Mouse (Mus musculus) liver, embryonic 15.5 days (tissue): ENCODE measurements around the gene Tut4. TPM values are rescaled to one million over a fixed set of nuclear protein-coding genes. Genes with fewer than 3 reads are reported as not detected.
A peak's percentile ranks its signal among the peaks of the same experiment; 100 is the strongest.

Experiments used
- ATAC-seq: fragments of 200-750 bp; cut with Nextera tagmentation; 2 replicates; pipeline ENCODE4 v1.8.0; 2017; ENCODE audit warnings: moderate number of reproducible peaks, mild to moderate bottlenecking, moderate library complexity; ENCODE audit not compliant: insufficient read depth
- H3K27ac ChIP-seq: fragments of 300-500 bp; sonication (generic); replicated peaks from 2 replicates; pipeline ENCODE4 v1.5.1; 2015; ENCODE audit warnings: mild to moderate bottlenecking, inconsistent platforms
- H3K27me3 ChIP-seq: fragments of 300-500 bp; sonication (generic); 2 replicates; pipeline ENCODE4 v1.6.1; 2015; ENCODE audit warnings: mild to moderate bottlenecking, inconsistent platforms
- H3K36me3 ChIP-seq: fragments of 300-500 bp; sonication (generic); replicated peaks from 2 replicates; pipeline ENCODE4 v1.6.1; 2015; ENCODE audit warnings: moderate library complexity, mild to moderate bottlenecking, inconsistent platforms
- H3K4me1 ChIP-seq: fragments of 300-500 bp; sonication (generic); replicated peaks from 2 replicates; pipeline ENCODE4 v1.6.1; 2015; ENCODE audit warnings: inconsistent platforms
- H3K4me2 ChIP-seq: fragments of 300-500 bp; sonication (generic); 2 replicates; pipeline ENCODE4 v1.6.1; 2015; ENCODE audit warnings: moderate library complexity, mild to moderate bottlenecking, inconsistent platforms
- H3K4me3 ChIP-seq: fragments of 300-500 bp; sonication (generic); replicated peaks from 2 replicates; pipeline ENCODE4 v1.5.1; 2015; ENCODE audit warnings: mild to moderate bottlenecking, inconsistent platforms
- H3K9ac ChIP-seq: fragments of 300-500 bp; sonication (generic); 2 replicates; pipeline ENCODE4 v1.6.1; 2015; ENCODE audit warnings: moderate library complexity, mild to moderate bottlenecking, inconsistent platforms
- H3K9me3 ChIP-seq: fragments of 300-500 bp; sonication (generic); replicated peaks from 2 replicates; pipeline ENCODE4 v1.6.1; 2016; ENCODE audit warnings: inconsistent platforms
- WGBS: fragments of 180-500 bp; shearing (Covaris S2); methylation state at CpG from one replicate; pipeline ENCODE4 v1.1.7; 2015; ENCODE audit warnings: mixed read lengths; ENCODE audit not compliant: insufficient replicate concordance; 5-methylcytosine and 5-hydroxymethylcytosine counted together
- polyA plus RNA-seq: library from polyadenylated mRNA; unstranded; fragments of >200 nt; fragmentation: Nextera tagmentation; extraction: Ambion mirVana; gene quantifications from 2 replicates; pipeline ENCODE4 v1.2.1, GENCODE M21; 2015

Gene Tut4
- 16.4 and 17.6 TPM in 2 replicates for polyA plus RNA-seq

DNA sequence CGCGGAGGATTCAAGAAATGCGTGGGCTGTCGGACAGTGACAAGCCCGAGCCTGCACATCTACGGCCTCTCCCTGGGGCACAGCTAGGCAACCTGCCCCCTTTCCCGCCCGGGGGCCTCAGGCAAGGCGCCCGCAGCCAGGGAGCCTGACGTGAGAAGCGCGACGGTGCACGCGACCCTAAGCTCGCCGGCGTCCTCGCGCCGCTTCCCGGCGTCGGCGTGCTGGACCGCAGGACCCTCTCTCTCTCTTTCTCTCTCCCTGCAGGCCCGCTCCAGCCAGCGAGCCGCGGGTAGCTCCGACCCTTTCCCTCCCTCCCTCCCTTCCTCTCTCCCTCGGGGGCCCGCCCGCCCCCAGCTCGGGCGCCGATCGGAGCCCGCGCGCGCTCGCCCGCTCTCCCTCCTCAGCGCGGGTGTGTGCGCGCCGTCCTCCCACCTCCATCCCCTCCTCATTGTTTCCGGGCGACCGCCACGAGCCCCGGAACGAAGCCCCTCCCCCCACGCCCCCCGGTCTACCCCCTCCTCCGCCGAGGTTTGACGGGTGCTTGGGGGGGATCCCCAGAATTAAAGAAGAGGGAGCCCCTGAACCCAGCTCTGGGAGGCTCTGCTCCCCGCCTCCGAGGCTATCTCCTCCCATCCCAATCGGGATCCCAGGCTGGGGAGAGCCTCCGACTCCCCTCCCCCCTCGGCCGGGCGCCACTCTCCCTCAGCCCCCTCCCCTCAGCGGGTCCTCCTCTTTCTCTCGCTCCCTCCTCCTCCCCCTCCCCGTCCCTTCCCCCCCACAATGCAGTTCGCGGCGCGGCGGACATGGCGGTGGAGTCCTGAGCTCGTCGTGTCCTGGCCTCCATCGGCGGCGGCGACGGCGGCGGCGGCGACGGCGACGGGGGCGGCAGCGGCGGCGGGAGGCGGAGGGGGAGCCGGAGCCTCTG, at the start of gene Tut4:
Gene Tut4 (plus strand): TSS at position 196 of the 925 bp plus-strand sequence.
- Histone ChIP-seq H3K4me2 (peak within 1 kb of the TSS; percentile 96), H3K27ac (peak within 1 kb of the TSS; percentile 91), H3K4me3 (peak within 1 kb of the TSS; percentile 99), H3K27me3 (no peaks in the 10 kb centered on the region), H3K9ac (peak within 1 kb of the TSS; percentile 89), H3K36me3 (0 out of 2 replicates have a peak, but pooled peaks cover 2% of the 10 kb centered on the region), H3K9me3 (no peaks in the 10 kb centered on the region), H3K4me1 (peaks cover 39% of the 10 kb centered on the region)
- peak; percentile 75 for ATAC-seq
- WGBS, result under 1% methylated on average over 97 of the region's 97 CpGs

DNA sequence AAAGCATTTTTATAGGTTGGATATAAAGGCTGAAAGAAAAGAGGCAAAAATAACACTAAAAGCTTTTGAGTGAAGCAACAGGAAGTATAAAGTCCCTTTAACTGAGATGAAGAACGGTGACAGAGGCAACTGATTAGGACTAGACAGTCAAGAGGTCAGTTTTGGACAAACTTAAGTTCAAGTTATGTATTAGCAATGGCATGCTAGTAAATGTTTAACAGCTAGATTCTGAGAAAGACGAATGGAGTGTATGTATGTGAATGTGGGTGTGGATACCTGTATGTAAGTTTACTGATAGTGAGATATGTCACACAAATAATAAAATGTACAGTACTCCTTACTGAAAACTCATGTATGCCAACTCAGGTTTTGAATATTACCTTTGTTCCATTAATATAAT, 34.6 kb upstream of the Tut4 start:
- no peaks in the 10 kb centered on the region for H3K36me3 ChIP-seq
- H3K4me2 ChIP-seq, result 0 out of 2 replicates have a peak overlapping the region, but pooled peaks have one; percentile 10
- ATAC-seq, result peak; percentile 49; the same call in 1 of the 2 replicates
- no peak overlapping the region for H3K9ac ChIP-seq
- no peaks in the 10 kb centered on the region for H3K9me3 ChIP-seq
- peak overlapping the region; percentile 62 for H3K27ac ChIP-seq
- H3K4me3 ChIP-seq, result no peak overlapping the region
- peaks cover 12% of the 10 kb centered on the region for H3K4me1 ChIP-seq
- 39% methylated on average over 2 of the region's 2 CpGs for WGBS
- H3K27me3 ChIP-seq, result peaks cover 8% of the 10 kb centered on the region

DNA sequence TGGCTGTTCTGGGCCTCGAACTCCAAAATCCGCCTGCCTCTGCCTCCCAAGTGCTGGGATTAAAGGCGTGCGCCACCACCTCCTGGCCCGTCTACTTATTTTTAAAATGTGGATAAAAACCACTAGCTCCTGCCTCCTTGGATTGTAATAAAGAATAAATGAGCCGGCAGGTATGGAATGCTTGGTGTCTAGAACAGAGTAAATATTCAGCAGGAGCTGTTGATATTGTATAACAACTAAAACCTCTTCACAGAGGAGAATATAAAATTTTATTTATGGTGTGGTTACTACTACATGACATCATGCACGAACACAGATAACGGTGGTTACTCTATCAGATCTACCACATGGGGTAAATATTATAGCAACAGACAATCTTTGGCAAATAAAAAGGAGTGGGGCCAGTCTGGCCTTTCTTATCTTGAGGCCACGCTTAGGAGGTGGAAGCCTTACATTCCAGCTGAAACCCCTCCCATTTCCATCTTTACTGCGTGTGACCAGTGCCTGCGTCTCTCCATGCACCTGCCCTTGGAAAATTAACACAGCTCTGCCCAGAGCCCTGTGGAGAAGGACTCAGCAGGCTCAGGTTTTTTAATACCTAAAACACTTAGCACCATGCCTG, 31.4 kb upstream of the Tut4 start:
- no peak overlapping the region for H3K4me3 ChIP-seq
- no peak overlapping the region for H3K9ac ChIP-seq
- peaks cover 20% of the 10 kb centered on the region for H3K27me3 ChIP-seq
- no peak overlapping the region for H3K27ac ChIP-seq
- H3K4me2 ChIP-seq, result peak overlapping the region; percentile 3; the same call in 1 of the 2 replicates
- no peaks in the 10 kb centered on the region for H3K9me3 ChIP-seq
- H3K4me1 ChIP-seq, result peaks cover 15% of the 10 kb centered on the region
- ATAC-seq, result no peak
- WGBS, result 41% methylated on average over 11 of the region's 11 CpGs
- H3K36me3 ChIP-seq, result no peaks in the 10 kb centered on the region

DNA sequence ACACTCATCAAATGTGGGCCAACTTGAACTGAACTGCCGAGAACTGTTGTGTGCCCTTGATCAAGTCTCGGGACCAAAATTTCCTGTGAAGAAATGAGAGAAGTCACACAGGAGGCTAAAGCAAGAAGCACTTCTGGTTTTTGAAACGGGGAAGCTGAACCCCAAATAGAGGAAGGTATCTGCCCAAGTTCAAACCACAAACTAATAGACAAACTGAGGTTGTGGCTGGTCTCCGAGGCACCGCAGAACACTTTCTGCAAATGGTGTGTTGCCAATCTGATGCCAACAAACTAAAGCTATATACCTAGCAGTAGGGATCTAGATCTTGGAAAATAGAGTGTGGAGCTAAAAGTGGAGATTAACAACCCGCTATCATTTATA, 30.9 kb upstream of the Tut4 start:
- no peaks in the 10 kb centered on the region for H3K36me3 ChIP-seq
- no peak overlapping the region for H3K9ac ChIP-seq
- 25% methylated on average over 6 of the region's 6 CpGs for WGBS
- ATAC-seq, result no peak
- no peak overlapping the region for H3K27ac ChIP-seq
- H3K4me1 ChIP-seq, result peaks cover 15% of the 10 kb centered on the region
- H3K4me2 ChIP-seq, result peak overlapping the region; percentile 3; the same call in 1 of the 2 replicates
- peaks cover 22% of the 10 kb centered on the region for H3K27me3 ChIP-seq
- H3K9me3 ChIP-seq, result no peaks in the 10 kb centered on the region
- no peak overlapping the region for H3K4me3 ChIP-seq

DNA sequence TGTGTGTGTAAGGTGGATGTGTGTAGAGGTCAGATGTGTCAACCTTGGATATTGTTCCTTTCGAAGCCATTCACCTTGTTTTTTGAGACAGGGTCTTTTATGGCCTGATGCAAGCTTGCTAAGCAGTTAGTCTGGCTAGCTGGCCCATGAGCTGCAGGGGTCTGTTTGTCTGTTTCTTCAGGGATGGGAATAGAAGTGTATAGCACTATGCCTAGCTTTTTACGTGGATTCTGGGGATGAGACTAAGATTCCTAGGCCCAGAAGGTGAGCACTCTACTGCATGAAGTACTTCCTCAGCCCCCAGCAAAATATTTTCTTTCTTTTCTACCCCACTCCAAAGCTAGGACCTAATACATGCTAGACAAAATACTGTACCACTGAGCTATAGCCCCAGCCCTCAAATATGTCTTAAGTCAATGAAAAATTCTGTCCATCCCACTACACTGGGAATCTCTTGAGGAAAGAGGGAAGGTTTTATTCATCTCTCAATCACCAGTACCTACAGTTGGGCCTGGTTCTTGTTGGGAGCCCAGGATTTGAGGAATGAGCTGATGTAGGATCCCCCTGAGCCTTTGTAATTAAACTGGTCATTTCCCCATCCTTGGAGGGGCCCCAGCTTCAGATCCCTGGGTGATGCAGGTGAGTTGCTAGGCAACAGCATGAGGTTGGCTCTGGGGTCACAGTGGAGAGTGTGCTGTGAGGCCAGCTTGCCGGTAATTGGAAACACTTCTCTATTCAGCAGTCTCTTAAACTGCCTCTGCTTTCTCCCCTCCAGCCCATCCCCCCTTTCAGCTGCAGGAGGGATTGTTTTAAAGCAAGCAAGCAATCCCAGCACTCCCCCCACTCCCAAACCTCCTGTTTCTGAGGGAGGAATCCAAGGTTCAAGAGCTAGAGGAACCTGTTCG, 28.3 kb upstream of the Tut4 start:
- Histone ChIP-seq H3K9ac (no peak overlapping the region), H3K9me3 (no peaks in the 10 kb centered on the region), H3K4me1 (peaks cover 20% of the 10 kb centered on the region), H3K27ac (no peak overlapping the region), H3K4me3 (no peak overlapping the region), H3K4me2 (no peak overlapping the region), H3K27me3 (peaks cover 20% of the 10 kb centered on the region), H3K36me3 (no peaks in the 10 kb centered on the region)
- 54% methylated on average over 4 of the region's 4 CpGs for WGBS
- ATAC-seq, result no peak

DNA sequence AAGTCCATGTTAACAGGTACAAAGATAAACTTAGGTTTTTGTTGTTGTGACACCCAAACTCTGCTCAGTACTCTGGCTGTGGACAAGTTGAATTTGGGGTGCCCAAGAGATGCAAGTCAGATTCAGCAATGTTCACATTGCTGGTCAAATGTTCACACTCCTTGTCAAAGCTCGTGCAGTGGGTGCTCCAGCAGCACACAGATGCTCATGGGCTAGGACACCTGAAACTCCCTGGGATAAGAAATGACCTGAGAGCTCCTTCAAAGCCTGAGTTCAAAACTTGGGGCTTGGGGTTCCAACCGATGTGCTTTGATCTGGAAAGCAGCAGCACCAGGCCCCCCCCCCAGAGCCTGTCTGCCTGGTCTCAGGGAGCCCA, 27.7 kb upstream of the Tut4 start:
- no peak for ATAC-seq

DNA sequence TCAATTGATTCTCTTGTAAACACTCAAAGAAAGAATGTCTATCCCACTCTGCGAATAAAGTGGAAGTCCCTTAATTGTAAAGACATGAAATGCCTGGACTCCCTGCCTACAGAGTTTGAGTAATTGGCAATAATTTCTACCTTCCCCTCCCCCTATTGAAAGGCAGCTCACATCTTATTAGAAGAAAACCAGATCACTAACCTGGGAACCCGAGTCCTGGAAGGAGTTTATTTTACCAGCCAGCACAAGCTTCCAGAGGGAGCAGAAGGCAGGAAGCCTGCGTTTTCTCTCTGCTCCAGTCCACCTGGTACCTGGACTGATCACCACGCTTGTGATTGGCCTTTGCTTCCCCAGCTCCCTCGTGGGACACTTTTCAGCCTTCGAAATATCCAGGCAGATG, 25.9 kb upstream of the Tut4 start:
- Histone ChIP-seq H3K27me3 (peaks cover 14% of the 10 kb centered on the region; the same call in 1 of the 2 replicates), H3K4me2 (no peak overlapping the region), H3K4me3 (no peak overlapping the region), H3K4me1 (peaks cover 20% of the 10 kb centered on the region; the same call in 1 of the 2 replicates), H3K9me3 (no peaks in the 10 kb centered on the region), H3K9ac (no peak overlapping the region), H3K36me3 (no peaks in the 10 kb centered on the region), H3K27ac (no peak overlapping the region)
- ATAC-seq, result no peak
- WGBS, result 34% methylated on average over 6 of the region's 6 CpGs

More for the DNA sequence above, 27.7 kb upstream of the Tut4 start:
- Histone ChIP-seq H3K36me3 (no peaks in the 10 kb centered on the region), H3K27me3 (peaks cover 14% of the 10 kb centered on the region; the same call in 1 of the 2 replicates), H3K4me3 (no peak overlapping the region), H3K9ac (no peak overlapping the region), H3K4me2 (no peak overlapping the region), H3K9me3 (no peaks in the 10 kb centered on the region), H3K27ac (no peak overlapping the region), H3K4me1 (peaks cover 20% of the 10 kb centered on the region)
- WGBS, result 38% methylated on average over 2 of the region's 2 CpGs

DNA sequence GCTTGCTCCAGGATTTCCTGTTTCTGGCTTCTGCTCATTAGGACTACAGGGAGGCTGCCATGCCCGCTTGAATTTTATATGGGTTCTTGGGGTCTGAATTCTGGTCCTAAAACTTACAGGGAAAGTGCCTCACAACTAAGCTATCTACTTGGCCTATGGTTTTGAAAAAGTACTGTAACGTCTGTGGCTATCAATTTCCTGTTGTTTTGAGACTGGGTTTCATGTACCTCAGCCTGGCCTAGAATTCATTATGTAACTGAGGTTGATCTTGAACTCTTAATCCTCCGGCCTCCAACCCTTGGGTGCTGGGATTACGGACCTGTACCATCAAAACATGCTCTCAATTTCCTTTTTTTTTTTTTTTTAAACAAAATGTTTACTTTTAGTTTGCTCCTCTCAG, 25.0 kb upstream of the Tut4 start:
- Histone ChIP-seq H3K4me3 (no peak overlapping the region), H3K27me3 (peaks cover 21% of the 10 kb centered on the region; the same call in 1 of the 2 replicates), H3K36me3 (no peaks in the 10 kb centered on the region), H3K4me1 (peaks cover 17% of the 10 kb centered on the region; the same call in 1 of the 2 replicates), H3K9ac (no peak overlapping the region), H3K27ac (no peak overlapping the region), H3K4me2 (no peak overlapping the region), H3K9me3 (no peaks in the 10 kb centered on the region)
- ATAC-seq, result no peak
- WGBS, result 41% methylated on average over 4 of the region's 4 CpGs

DNA sequence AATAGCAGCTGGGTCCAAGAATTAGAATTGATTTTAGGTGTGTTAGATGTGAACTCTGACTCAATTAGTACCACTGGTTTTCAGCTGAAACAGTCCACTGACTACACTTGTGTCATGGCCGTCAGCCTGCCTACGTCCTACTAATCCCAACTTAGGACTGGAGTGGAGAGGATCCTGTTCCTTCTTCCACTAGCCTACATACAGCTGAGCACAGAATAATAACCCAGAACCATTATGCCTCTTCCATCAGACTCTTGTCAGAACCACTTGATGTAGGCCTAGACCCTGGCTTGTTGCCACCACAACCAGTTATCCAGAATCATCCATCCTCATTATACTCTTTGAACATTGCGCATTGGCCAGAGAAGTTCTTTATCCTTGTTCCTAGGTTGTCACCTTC, 24.4 kb upstream of the Tut4 start:
- Histone ChIP-seq H3K4me2 (no peak overlapping the region), H3K27me3 (peaks cover 21% of the 10 kb centered on the region; the same call in 1 of the 2 replicates), H3K4me1 (peaks cover 17% of the 10 kb centered on the region; the same call in 1 of the 2 replicates), H3K9me3 (no peaks in the 10 kb centered on the region), H3K36me3 (no peaks in the 10 kb centered on the region), H3K27ac (no peak overlapping the region), H3K4me3 (no peak overlapping the region), H3K9ac (no peak overlapping the region)
- ATAC-seq, result no peak
- WGBS, result 77% methylated on average over 3 of the region's 3 CpGs

DNA sequence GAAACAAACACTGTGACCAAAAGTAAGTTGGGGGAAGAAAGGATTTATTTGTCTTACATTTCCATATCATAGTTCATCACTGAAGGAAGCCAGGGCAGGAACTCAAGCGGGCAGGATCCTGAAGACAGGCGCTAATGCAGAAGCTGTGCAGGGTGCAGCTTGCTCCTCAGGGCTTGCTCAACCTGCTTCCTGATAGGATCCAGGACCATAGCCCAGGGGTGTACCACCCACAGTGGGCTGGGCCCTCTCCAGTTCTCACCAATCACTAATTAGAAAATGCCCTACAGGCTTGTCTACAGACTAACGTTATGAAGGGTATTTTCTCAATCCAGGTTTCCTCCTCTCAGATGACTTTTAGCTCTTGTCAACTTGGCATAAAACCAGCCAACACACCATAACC, 23.6 kb upstream of the Tut4 start:
- H3K36me3 ChIP-seq, result no peaks in the 10 kb centered on the region
- no peaks in the 10 kb centered on the region for H3K9me3 ChIP-seq
- no peak overlapping the region; the same call in 1 of the 2 replicates for H3K27ac ChIP-seq
- H3K27me3 ChIP-seq, result peaks cover 21% of the 10 kb centered on the region; the same call in 1 of the 2 replicates
- no peak overlapping the region for H3K4me3 ChIP-seq
- H3K9ac ChIP-seq, result no peak overlapping the region
- 53% methylated on average over 3 of the region's 3 CpGs for WGBS
- 0 out of 2 replicates have a peak overlapping the region, but pooled peaks have one; percentile 5 for H3K4me2 ChIP-seq
- peak; percentile 60; the same call in 1 of the 2 replicates for ATAC-seq
- H3K4me1 ChIP-seq, result peaks cover 17% of the 10 kb centered on the region; the same call in 1 of the 2 replicates
